Mouse (Mus musculus) heart, adult 8-10 months (tissue): ENCODE results near the gene Ccdc134. TPM values are rescaled to one million over a fixed set of nuclear protein-coding genes. Genes with fewer than 3 reads are reported as not detected.

Experiments used
- DNase-seq: peaks from one replicate; pipeline ENCODE4 v3.0.0; 2022; ENCODE audit warnings: low spot score
- total RNA-seq, 4 experiments: library from RNA; stranded (reverse); gene quantifications; 2 replicates each; pipeline ENCODE4 v1.2.4; 2022

Ccdc134 gene
- total RNA-seq, 4 experiments from 2014 or later, result 3.5 to 4.5 (median 4.2) TPM

DNA sequence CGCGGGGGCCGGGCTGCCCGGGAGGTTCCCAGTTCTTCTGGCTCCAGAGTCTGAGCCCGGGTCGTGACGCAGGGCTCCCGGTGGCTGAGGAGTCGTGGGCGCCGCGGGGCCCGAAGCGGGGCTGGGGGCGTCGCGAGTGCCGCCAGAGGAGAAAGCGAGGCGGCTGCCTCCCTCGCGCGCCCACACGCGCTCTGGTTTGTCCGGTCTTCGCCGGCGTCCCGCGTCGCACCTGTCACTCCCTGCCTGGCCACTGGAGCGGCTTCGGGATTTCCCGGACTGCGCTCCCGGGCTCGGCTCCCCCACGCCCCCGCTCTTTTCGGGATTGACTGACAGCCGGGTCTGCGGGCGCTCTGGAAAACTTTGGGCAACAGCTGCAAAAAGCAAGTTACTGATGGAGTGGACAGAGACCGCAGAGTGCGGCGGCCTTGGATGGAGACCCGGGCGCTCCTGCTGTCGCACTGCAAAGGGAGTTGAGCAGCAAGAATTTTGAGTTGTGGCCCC lies 19.9 kb downstream of the Ccdc134 start:
- no peak for DNase-seq

DNA sequence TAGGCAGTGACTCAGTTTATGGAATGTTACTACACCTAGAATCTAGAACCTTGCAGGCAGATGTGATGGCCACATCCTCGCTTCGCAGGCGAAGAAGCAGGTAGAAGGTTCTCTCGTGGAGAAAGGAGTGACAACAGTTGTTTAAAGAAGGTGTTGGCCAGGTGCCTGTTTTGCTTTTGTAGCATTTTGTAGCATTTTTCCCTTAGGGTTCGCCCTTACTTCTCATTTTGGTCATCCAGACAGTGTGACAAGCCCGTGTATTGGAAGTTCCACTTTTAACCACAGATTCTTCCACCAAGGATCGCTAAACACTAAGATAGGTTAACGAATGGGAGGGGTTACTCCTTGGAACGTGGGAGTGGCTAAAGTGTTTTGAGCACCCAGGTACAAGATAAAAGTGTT lies 20.8 kb downstream of the Ccdc134 start:
- DNase-seq, result no peak

DNA sequence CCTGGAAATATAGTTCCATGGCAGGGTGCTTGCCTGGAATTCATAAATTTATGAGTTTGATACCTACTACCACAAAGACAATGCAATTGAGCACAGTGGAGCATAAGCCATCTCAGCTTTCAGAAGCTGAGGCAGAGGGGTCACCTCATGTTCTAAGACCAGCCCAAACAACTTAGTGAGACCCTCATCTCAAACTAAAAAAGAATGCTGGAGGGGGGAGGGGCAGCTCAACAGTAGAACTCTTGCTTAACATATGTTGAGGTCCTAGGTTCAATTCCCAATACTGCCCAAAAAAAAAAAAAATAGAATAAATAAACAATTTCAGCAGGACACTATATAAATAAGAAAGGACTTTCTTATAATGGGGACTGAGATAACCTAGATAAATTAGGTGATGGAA lies 22.3 kb downstream of the Ccdc134 start:
- DNase-seq, result no peak

DNA sequence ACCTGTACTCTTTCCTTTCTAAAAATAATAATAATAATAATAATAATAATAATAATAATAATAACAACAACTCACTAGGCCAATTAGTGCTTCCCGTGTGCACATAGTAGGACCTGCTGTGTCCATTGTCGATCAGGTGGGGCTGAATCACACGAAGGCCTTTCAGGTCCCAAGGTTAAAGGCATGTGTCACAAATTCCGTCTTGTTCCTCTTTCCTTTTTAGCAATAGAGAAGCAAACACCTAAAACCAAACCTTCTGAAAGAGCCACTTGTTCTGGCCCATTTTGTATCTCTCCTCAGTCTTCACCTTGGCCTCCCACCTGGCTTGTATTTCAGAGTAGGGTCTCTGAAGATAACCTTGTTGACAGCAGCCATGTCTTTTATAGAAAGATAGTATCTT lies 23.5 kb downstream of the Ccdc134 start:
- DNase-seq, result no peak

DNA sequence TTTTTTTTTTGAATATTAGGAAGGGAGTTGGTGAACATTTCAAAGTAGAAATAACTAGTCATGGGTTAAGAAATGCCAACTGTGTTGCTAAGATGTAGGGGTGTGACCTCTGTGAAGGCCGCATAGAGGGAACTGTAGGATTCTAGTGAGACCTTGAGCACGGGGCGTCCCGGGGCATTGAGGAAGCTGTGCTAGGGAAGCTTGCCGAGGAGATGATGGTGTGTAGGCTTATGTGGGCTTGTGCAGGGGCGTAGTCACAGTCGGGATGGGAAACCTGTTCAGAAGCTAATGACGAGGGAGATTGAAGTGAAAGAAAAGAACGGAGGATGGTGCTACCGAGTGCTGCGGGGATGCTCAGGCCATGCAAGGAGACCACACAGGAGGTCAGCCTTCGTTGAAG lies 24.3 kb downstream of the Ccdc134 start:
- DNase-seq, result no peak

DNA sequence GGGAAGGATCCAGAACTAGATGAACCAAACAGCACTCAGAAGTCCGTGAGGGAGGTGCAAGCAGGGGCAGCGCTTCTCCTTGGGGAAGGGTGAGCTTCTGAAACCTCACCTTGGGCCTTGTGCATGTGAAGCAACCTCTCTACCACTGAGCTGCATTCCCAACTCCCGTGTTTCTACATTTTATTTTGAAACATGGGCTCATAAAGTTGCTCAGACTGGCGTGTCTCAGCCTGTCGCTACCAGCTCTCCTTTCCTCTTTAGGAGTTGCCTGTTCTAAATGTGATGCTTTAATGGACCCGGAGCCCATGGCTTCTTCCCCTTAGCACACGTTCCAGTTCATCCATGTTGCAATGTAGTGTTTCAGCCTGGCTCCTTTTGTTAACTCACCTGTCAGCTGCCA lies 24.7 kb downstream of the Ccdc134 start:
- DNase-seq, result no peak

DNA sequence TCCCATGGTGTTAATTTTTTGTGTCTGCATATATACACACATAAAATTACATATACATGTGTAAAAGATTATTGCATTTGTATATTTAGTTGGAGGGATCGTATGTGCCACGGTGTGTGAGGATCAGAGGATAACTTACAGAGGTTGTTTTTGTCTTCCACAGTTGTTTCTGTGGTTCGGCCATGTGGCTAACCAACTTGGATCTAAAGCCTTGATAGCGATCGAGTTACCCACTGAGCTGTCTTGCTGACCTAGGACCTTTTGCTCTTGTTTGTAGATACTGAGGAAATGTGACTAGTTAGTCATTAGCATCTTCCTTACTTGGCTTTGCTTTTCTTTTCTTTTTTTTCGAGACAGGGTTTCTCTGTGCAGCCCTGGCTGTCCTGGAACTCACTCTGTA lies 28.6 kb downstream of the Ccdc134 start:
- no peak for DNase-seq

DNA sequence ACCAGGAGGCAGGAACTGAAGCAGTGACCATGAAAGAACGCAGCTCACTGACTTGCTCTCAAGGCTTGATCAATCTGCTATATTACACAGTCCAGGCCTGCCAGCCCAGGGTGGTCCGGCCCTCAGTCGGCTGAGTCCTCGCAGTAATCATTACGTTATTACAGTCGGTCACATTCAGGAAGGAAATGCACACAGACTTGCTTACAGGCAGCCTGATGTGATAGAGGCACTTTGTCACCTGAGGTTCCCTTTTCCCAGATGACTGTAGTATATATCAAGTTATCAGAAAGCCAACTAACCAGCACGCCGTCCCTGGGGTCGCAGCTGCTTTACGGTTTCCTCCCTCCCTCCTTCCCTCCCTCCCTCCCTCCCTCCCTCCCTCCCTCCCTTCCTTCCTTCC lies 29.2 kb downstream of the Ccdc134 start:
- no peak for DNase-seq

DNA sequence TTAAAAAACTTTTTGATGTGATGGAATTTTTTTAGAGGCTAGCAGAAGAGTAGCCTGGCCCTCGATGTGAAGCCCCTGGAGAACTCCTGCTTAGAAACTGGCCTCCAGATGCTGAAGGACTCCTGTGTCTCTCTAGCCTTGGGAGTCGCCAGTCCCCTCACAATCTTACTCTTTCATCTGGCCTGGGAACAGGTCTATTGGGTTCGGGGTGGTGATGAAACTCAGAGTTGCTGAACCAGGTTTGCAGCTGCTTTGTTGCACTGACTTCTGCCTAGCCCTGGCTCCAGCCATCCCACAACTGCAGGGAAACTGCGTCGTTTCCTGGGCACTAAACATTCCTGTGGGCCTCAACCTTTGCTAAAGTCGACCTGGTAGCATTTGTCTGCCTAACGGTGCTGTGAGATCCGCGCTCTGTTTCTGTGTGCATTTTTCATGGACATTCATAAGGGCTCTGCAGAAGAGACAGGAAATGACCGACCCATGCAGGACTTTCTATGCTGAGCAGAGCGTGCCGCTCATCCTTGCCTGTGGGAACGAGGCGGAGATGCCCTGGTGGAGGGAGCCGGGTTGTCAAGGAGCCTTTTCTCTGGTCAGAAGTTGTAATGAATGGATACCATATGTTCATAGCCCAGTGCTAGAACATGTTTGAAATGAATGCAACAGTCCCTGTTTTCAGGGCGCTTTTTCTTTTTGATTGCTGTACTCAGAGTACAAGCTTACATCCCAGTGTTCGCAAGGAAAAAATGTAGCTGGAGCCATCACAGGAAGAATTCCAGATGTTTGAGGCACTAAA lies 30.7 kb downstream of the Ccdc134 start:
- DNase-seq, result no peak

DNA sequence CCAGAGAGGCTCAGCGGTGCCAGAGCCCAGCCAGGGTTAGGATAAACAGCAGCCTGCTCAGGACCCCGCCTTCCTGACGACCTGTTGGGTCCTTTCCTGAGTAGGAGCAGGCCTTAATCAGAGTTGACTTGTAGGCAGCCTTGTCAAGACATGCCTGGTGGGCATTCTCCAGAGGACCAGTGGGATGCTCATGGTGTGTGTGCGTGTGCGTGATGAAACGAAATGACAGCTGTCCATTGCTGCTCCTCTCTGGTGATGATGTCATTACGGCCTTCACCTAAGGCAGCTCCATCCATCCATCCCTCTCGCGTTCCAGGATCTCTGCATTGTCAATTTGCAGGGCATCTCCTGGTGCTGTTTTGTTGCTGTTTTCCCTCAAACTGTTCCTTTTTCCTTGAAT lies 31.7 kb downstream of the Ccdc134 start:
- DNase-seq, result no peak

DNA sequence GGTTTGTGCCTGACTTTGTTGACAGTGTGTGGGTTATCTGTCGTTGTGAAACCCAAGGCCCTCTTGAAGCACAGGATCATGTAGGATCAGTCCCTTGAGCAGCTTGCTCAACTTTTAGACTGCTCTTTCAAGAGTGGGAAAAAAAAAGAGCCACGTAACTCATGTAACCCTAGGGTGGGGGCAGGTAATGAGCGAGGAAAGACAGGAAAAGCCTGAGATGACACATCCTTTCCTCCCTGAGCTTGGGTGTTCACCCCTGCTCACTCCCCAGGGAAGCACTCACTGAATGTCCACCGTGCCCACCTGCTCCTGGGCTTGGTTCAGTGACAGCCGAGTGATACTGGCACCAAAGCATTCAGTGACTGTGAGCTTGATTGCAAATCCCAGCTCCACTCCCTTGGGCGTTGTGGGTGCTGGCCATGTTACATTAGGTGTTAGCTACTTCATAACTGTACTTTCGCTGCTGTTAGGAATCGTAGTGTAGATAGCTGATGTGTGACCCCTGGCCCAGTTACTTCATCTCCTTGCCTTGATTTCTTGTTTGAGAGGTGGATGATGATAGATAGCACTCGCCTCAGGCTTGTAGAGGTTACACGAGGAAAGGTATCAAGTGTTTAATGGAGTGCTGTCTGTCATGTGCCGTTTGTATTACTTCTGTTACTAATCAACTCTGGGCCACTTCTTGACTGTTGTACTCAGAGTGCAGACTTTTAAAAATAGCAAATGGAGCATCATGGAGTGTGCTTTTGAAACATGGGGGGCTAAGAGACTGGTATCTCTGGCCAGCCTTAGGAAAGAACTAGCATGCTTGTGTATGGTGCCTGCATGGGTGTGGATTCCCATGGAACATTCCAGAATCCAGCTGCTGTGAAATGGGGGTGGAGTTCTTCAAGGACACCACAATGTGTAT lies 33.3 kb downstream of the Ccdc134 start:
- no peak for DNase-seq

DNA sequence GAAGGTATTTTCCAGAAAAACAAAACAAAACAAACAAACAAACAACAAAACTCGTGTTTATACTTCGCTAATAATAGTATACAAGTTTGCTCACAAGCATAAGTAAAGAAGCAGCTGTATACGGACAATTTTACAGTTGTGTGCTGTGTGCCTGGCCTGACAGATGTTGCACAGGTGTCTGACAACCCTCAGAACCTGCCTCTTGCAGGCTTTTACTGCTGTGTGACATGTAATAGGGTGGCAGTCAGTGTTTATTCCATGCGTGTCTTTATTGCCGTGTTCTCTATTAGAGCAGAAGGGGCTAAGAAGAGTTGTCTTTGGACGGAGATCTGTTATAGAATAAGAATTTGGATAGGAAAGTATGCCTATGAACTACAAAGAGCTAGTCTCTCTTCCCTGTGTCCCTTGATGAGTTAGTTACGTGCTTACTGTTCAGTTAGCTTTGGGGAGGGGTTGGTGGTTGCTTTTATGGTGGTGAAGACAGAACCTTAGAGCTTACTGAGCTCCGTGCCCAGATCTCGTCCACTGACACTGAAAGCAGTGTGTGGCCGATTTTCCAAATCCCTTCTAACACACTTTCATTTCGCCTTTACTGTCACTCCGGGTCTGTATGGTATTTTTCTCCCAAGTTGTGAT lies 34.4 kb downstream of the Ccdc134 start:
- no peak for DNase-seq

DNA sequence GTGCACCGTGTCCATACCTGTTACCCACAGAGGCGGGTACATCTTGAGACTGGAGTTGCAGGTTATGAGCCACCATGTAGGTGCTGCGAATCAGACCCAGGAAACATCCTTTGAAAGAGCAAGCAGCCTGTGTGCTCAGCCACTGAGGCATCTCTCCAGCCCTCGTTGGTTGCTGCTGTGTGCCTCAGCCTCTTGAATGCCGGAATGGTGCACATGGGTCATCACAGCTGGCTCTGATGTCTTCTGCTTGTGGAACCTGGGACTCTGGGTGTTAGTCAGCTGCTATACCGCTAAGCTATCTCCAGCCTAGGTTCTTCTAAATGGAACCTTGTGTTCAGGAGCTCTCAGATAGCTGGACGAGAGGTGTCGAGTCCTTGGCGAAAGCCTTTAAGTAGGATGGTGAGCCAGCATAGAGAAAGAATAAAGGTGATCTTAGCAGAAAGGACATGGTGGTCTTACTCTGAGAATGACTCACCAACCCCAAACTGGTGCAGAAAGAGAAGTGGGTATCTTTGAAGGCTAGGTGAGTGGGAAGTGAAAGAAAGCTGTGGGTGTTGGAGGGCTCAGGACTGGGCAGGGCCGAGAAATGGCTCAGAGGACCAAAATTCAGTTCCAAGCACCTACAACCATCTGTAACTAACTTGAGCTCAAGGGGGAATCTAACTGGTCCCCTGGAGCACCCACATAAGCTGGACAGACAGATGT lies 35.8 kb downstream of the Ccdc134 start:
- DNase-seq, result no peak

DNA sequence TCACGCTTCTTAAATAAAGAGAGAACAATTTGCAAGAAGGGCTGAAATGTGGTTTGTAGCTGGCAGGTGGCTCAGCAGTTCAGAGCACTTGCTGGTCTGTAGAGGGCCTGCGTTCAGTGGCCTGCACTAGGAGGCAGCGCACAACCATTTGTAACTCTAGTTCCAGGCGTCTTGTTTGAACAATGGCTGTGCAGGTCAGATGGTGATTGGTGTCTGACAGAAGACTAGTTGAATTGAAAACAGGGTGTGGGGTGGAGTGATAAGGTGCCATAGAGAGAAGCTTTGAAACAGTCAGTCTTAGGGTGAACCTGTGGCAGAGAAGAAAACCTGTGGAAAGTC lies 36.3 kb downstream of the Ccdc134 start:
- DNase-seq, result no peak

DNA sequence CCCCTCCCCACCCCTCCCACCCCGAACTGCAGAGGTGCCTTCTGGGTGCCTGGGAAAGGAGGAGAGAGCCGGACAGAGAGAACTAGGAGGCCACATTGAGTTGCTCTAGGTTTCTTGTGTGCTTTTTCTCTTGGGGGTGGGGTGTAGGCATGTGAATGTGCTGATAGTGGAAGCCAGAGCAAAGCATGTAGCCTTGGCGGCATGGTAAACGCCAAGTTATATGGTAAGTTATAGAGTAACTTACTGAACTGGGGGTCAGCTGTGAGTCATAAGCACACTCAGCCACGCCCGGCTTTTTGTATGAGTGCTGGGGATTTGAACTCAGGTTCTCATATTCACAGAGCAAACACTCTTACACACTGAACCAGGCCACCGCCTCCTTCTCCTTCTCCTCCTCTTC lies 36.8 kb downstream of the Ccdc134 start:
- DNase-seq, result no peak

DNA sequence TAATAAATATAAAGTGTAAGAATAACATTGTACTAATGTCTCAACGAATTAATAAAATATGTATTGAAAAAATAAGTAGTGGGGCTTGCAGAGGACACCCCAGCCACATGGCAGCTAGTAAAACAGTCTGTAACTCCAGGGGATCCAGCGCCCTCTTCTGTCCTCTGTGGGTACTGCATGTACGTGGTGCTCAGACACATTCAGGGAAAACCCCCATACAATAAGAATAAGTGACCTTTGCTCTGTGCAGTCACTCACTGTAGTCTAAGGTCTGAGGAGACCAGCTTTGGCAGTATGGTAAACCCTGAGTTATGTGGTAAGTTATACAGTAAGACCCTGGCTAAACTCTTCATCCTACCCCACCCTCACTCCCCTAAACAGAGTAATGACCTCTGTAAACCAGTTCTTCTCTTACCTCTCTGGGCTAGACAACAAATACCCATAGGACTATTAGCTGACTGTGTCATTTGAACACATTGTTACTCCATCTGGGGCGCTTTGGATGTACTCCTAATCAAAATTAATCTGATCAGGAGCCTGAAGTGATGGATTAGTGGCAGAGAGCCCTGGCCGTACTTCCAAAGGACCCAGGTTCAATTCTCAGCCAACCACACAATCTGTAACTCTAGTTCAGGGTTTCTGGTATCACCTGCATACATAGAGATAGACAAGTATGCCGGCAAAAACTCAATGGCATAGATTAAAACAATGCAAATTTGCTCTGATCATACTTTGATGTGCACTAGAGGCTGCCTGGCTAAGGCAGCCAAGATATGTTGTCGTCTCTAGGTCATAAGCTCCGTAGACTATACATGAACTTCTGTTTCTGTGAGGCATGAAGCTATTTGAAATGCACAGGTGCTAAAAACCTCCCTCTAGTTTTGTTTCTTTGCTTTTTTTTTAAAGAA lies 37.9 kb downstream of the Ccdc134 start:
- DNase-seq, result peak; percentile 76

DNA sequence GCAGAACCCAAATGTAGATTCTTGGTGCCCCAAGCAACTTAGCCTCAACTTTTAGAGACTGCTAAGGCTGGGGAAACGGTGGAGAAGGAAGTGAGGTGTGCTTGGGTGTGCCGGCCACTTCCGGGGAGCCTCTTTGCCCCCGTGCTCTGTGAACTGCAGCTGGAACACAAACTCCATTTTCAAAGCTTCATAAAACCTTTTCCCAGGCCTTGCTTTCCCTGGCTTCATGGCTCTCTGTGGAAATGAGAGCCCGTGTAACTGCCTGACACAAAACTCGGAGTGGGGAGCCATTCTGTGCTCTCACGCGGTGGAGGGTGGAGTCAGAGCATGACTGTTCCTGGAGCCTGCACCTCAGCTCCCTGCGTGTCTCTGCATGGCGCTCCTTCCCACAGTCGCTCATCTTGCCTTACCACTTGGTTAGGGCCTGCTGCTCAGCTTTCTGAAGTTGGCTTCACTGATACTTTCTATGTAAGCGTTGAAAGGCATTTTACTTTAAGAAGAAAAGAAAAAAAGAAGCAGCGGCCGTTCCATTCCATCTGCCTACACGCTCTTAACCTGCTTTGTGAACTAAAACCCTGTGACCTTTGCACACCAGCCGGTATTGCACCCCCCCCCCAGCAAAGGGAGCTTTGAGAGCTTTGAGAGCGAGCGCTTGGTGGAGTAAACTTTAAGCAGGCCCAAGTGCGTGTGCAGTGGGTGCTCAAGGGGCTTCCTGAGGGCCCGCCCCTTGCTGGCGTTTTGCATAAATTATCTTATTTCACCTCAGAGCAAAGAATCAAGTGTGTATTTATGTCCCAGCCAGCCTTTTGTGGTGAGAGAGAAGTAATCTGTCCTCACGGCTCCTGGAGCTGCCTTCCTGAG lies 38.7 kb downstream of the Ccdc134 start:
- no peak for DNase-seq

DNA sequence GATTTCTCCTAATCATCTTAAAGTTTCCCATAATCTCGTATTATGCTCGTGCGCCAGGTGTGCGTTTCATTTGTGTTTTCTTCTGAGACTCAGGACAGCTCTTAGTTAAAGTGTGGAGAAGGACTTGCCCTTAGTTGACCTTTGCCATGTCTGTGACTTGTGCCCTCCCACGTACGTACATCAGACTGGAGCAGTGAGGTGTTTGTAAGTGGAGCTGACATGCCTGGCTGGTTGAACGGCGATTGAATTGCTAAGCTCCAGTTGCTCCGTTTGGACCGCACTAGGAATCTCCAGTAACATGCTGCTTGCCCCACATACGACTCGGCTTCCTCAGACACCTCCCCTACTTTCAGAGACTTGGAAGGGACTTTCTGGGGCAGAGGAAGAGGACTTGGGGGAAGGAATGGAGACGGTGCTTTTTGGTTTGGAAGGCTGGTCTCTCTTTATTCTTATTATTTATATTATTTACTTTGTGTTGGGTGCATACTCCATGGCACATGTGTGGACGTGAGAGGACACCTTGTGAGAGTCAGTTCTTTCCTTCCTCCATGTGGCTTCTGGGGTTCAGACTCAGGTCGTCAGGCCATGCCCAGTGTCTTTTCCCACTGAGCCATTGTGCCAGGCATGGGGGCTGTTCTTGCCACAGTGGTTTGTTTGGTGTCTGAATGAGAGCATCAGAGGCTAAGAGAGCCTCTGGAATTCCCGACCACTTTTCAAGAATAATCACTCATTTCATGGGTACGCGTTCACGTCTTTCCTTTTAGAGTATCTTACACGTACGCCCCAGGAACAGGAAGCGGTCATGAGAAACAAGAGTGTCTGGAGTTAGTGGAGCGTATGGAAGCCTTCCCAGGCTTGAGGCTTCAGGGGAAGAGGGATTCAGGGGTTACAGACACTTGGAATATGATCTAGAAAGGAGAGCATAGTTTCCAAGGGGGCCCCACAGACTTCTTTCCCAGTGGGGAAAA lies 39.8 kb downstream of the Ccdc134 start:
- no peak for DNase-seq

DNA sequence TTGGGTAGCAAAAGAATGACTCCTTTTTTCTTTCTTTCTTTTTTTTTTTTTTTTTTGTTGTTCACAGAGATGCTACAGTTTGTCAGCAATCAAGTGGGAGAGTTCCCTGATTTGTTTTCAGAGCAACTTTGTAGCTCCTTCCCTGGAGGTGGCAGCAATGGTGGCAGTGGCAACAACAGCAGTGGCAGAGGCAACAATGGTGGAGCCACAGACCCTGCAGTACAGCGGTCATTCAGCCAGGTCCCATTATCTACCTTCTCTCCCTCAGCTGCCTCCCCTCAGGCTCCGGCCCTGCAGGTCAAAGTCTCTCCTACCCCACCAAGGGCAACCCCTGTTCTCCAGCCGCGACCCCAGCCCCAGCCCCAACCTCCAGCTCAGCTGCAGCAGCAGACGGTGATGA lies 41.9 kb downstream of the Ccdc134 start:
- no peak for DNase-seq
